Mouse (Mus musculus) midbrain, embryonic 13.5 days (tissue): ENCODE measurements around the gene Ceacam10. TPM values are rescaled to one million over a fixed set of nuclear protein-coding genes. Genes with fewer than 3 reads are reported as not detected.
"Not testable (repeated sequence)": the region's sequence is repeated elsewhere in the genome, so short reads cannot be mapped to it uniquely, and the experiment has no call there.

Experiments
- ATAC-seq: fragments of 200-750 bp; cut with Nextera tagmentation; 2 replicates; pipeline ENCODE4 v1.8.0; 2017; ENCODE audit warnings: mild to moderate bottlenecking, moderate TSS enrichment, moderate library complexity
- H3K27ac ChIP-seq: fragments of 300-500 bp; sonication (generic); 2 replicates; pipeline ENCODE4 v1.5.1; 2015; ENCODE audit warnings: inconsistent platforms, mild to moderate bottlenecking, moderate library complexity
- H3K27me3 ChIP-seq: fragments of 300-500 bp; sonication (generic); 2 replicates; pipeline ENCODE4 v1.6.1; 2015; ENCODE audit warnings: mild to moderate bottlenecking, inconsistent platforms
- H3K36me3 ChIP-seq: fragments of 300-500 bp; sonication (generic); 2 replicates; pipeline ENCODE4 v1.6.1; 2015; ENCODE audit warnings: mild to moderate bottlenecking, inconsistent platforms
- H3K4me1 ChIP-seq: fragments of 300-500 bp; sonication (generic); replicated peaks from 2 replicates; pipeline ENCODE4 v1.6.1; 2015; ENCODE audit warnings: inconsistent platforms
- H3K4me2 ChIP-seq: fragments of 300-500 bp; sonication (generic); replicated peaks from 2 replicates; pipeline ENCODE4 v1.6.1; 2015; ENCODE audit warnings: moderate library complexity, mild to moderate bottlenecking, inconsistent platforms
- H3K4me3 ChIP-seq: fragments of 300-500 bp; sonication (generic); replicated peaks from 2 replicates; pipeline ENCODE4 v1.5.1; 2015; ENCODE audit warnings: mild to moderate bottlenecking, inconsistent platforms
- H3K9ac ChIP-seq: fragments of 300-500 bp; sonication (generic); replicated peaks from 2 replicates; pipeline ENCODE4 v1.6.1; 2015; ENCODE audit warnings: mild to moderate bottlenecking, inconsistent platforms
- H3K9me3 ChIP-seq: fragments of 300-500 bp; sonication (generic); 2 replicates; pipeline ENCODE4 v1.6.1; 2016; ENCODE audit warnings: mild to moderate bottlenecking, inconsistent platforms
- WGBS: fragments of 180-500 bp; shearing (Covaris S2); methylation state at CpG from one replicate; pipeline ENCODE4 v1.1.7; 2015; 5-methylcytosine and 5-hydroxymethylcytosine counted together
- polyA plus RNA-seq: library from polyadenylated mRNA; unstranded; fragments of >200 nt; fragmentation: Nextera tagmentation; extraction: Ambion mirVana; gene quantifications from 2 replicates; pipeline ENCODE4 v1.2.1, GENCODE M21; 2015

Ceacam10 gene
- not detected in 2 replicates for polyA plus RNA-seq

- not testable (repeated sequence) for H3K4me1 ChIP-seq, H3K4me2 ChIP-seq, H3K9ac ChIP-seq, H3K27ac ChIP-seq, H3K27me3 ChIP-seq, H3K9me3 ChIP-seq, H3K4me3 ChIP-seq, H3K36me3 ChIP-seq, ATAC-seq
- 50% methylated on average over 4 of the region's 4 CpGs for WGBS
Observed at GRCm38 (mm10) chr7:24776918-24777317, at the start of gene Ceacam10. Ceacam10 (plus strand) TSS chr7:24777206.

DNA sequence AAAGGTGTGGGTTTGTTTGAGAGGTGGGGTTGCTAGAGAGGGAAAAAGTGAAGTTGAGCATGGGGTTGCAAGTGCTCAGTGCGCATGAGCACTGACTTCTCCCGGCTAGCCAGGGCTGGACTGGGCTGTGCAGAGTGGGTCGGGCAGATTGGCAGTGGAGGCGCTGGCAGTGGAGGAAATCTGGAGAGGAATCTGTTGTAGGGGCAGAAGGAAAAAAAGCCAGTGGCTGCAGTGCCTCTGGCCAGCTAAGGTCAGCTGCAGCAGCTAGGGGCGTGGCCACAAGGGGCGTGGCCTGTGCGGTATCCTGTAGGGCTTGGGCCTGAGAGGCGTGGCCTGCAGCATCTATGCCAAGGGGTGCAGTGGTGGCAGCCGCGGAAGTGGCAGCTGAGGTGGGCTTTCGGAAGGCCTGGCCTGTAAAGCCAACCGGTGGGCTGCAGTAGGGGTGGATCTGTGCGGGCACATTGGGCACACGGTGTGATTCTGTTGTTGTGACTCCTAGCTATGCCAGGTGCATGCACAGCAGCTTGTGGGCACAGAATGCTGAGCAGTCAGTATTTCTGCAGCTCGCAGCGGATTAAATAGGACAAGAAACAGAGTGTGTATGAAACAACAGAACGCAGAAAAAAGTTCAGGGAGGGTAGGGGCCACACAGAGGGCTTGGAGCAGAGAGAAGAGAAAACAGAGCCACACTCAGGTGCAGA lies 40.9 kb upstream of the Ceacam10 start:
- peak overlapping the region; percentile 18 for H3K4me3 ChIP-seq
- 14% methylated on average over 17 of the region's 17 CpGs for WGBS
- H3K4me2 ChIP-seq, result peak overlapping the region; percentile 46
- H3K9me3 ChIP-seq, result no peaks in the 10 kb centered on the region
- no peak overlapping the region for H3K27ac ChIP-seq
- H3K9ac ChIP-seq, result peak overlapping the region; percentile 23; the same call in 1 of the 2 replicates
- no peaks in the 10 kb centered on the region for H3K27me3 ChIP-seq
- H3K36me3 ChIP-seq, result no peaks in the 10 kb centered on the region
- H3K4me1 ChIP-seq, result peaks cover 8% of the 10 kb centered on the region
- peak; percentile 68; the same call in 1 of the 2 replicates for ATAC-seq

GRCm38 (mm10) chr7:24750695-24751094 lies 26.3 kb upstream of the Ceacam10 start:
- peaks cover 8% of the 10 kb centered on the region for H3K4me1 ChIP-seq
- 38% methylated on average over 4 of the region's 4 CpGs for whole genome bisulfite sequencing
- H3K27ac ChIP-seq, result no peak overlapping the region
- H3K27me3 ChIP-seq, result no peaks in the 10 kb centered on the region
- no peak overlapping the region for H3K9ac ChIP-seq
- H3K36me3 ChIP-seq, result no peaks in the 10 kb centered on the region
- no peak overlapping the region for H3K4me2 ChIP-seq
- H3K4me3 ChIP-seq, result no peak overlapping the region
- no peak for ATAC-seq
- H3K9me3 ChIP-seq, result no peaks in the 10 kb centered on the region

DNA sequence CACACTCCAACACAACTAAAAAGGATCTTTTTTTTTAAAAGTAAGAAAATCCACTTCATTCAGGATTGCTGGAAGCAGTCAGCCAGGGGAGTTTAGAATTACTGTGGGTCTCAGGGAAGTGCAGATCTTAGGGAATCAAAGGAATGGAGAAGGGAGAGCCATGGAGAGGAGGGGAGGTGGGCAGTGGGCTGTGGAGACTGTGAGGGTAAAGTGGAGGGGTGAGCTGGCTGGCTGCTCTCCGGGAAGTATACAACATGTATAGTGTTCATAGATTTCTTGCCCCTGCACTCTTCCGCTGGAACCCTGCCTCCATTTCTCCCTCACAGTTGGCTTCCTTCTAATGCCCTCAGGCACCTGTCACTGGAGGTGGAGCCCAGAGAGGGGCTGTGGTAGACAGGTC lies 25.4 kb upstream of the Ceacam10 start:
- no peaks in the 10 kb centered on the region for H3K9me3 ChIP-seq
- H3K4me1 ChIP-seq, result peaks cover 8% of the 10 kb centered on the region
- H3K4me3 ChIP-seq, result no peak overlapping the region
- H3K4me2 ChIP-seq, result no peak overlapping the region
- no peak for ATAC-seq
- no peaks in the 10 kb centered on the region for H3K36me3 ChIP-seq
- WGBS, result 74% methylated on average over 2 of the region's 2 CpGs
- H3K27ac ChIP-seq, result no peak overlapping the region
- H3K27me3 ChIP-seq, result no peaks in the 10 kb centered on the region
- no peak overlapping the region for H3K9ac ChIP-seq

DNA sequence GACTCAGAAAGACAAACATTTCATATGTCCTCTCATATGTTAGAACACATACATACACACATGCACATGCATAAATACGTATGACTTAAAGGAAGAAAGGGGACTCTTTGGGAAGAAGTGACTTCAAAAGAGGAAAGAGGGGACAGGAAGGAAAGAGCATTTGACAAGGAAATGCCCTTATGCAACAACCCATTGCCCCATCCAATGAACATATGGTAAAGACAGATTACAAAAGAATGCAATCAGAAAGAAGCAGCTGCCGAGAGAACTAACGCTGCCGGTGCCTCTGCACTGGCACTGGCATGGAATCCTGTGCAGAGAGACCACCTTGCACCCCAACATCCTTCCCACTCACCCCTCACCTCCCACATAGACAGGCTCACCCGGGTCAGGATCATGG lies 23.5 kb upstream of the Ceacam10 start:
- H3K27ac ChIP-seq, result no peak overlapping the region
- H3K4me1 ChIP-seq, result peaks cover 8% of the 10 kb centered on the region
- WGBS, result 82% methylated on average over 5 of the region's 5 CpGs
- H3K4me3 ChIP-seq, result no peak overlapping the region
- no peaks in the 10 kb centered on the region for H3K9me3 ChIP-seq
- no peak overlapping the region for H3K4me2 ChIP-seq
- no peak overlapping the region for H3K9ac ChIP-seq
- no peaks in the 10 kb centered on the region for H3K36me3 ChIP-seq
- no peak for ATAC-seq
- no peaks in the 10 kb centered on the region for H3K27me3 ChIP-seq

GRCm38 (mm10) chr7:24758520-24758919 lies 18.5 kb upstream of the Ceacam10 start:
- WGBS, result 90% methylated on average over 1 of the region's 1 CpGs
- Histone ChIP-seq H3K27me3 (no peaks in the 10 kb centered on the region), H3K36me3 (no peaks in the 10 kb centered on the region), H3K27ac (no peak overlapping the region), H3K4me3 (no peak overlapping the region), H3K9ac (no peak overlapping the region), H3K4me2 (no peak overlapping the region), H3K9me3 (no peaks in the 10 kb centered on the region), H3K4me1 (no peaks in the 10 kb centered on the region)
- ATAC-seq, result no peak

GRCm38 (mm10) chr7:24760211-24760610 lies 16.8 kb upstream of the Ceacam10 start, which contains the start of gene Cd177:
Cd177 (minus strand) TSS chr7:24760311.
- Histone ChIP-seq H3K9me3 (no peaks in the 10 kb centered on the region), H3K36me3 (no peaks in the 10 kb centered on the region), H3K27me3 (no peaks in the 10 kb centered on the region), H3K9ac (no peak within 1 kb of the TSS), H3K4me1 (no peaks in the 10 kb centered on the region), H3K27ac (no peak within 1 kb of the TSS), H3K4me2 (no peak within 1 kb of the TSS), H3K4me3 (no peak within 1 kb of the TSS)
- ATAC-seq, result no peak
- WGBS, result 78% methylated on average over 6 of the region's 6 CpGs

DNA sequence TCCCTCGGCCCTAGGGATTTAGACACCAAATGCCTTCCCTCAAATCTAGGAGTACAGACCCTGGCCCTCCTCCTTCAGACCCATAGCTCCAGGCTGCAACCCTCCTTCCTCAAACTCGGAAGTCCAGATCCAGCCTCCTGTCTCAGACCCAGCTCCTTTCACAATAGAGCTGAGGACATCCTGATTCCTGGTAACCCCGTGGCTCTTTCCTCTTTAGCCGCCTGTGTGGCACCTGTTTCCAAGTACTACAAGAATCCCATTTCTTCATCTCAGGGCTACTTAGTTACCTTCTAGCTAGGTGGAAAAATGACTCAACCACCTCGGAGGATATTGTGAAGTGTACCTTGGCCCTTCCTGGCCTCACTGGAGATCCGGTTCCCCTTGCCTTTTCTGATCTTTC lies 15.8 kb upstream of the Ceacam10 start:
- H3K27me3 ChIP-seq, result no peaks in the 10 kb centered on the region
- no peak for ATAC-seq
- no peak overlapping the region for H3K9ac ChIP-seq
- H3K4me3 ChIP-seq, result no peak overlapping the region
- no peak overlapping the region for H3K4me2 ChIP-seq
- H3K27ac ChIP-seq, result no peak overlapping the region
- H3K36me3 ChIP-seq, result no peaks in the 10 kb centered on the region
- H3K9me3 ChIP-seq, result no peaks in the 10 kb centered on the region
- H3K4me1 ChIP-seq, result no peaks in the 10 kb centered on the region
- 76% methylated on average over 6 of the region's 6 CpGs for WGBS

- H3K9ac ChIP-seq, result no peak overlapping the region
- WGBS, result 92% methylated on average over 8 of the region's 8 CpGs
- no peaks in the 10 kb centered on the region for H3K9me3 ChIP-seq
- no peak for ATAC-seq
- no peak overlapping the region for H3K4me2 ChIP-seq
- H3K27me3 ChIP-seq, result no peaks in the 10 kb centered on the region
- H3K4me3 ChIP-seq, result no peak overlapping the region
- H3K27ac ChIP-seq, result no peak overlapping the region
- H3K36me3 ChIP-seq, result no peaks in the 10 kb centered on the region
- H3K4me1 ChIP-seq, result no peaks in the 10 kb centered on the region
Observed at GRCm38 (mm10) chr7:24762574-24762973, 14.4 kb upstream of the Ceacam10 start.

DNA sequence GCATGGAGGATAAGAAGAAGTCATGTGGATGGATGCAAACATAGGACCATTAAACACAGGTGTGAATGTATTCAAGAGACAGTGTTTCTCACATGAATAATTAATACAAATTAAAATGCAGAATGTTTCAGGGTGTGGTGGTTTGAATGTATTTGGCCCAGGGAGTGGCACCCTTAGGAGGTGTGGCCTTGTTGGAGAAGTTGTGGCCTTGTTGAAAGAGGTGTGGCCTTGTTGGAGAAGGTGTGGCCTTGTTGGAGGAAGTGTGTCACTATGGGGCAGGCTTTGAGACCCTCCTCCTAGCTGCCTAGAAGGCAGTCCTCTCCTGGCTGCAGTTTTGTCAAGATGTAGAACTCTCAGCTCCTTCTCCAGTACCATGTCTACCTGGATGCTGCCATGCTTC lies 5.6 kb upstream of the Ceacam10 start:
- Histone ChIP-seq H3K36me3 (no peaks in the 10 kb centered on the region), H3K27ac (no peak overlapping the region), H3K9ac (no peak overlapping the region), H3K27me3 (no peaks in the 10 kb centered on the region), H3K4me1 (no peaks in the 10 kb centered on the region), H3K4me3 (no peak overlapping the region), H3K9me3 (no peaks in the 10 kb centered on the region), H3K4me2 (no peak overlapping the region)
- no peak for ATAC-seq

- Histone ChIP-seq H3K36me3 (no peaks in the 10 kb centered on the region), H3K4me2 (no peak overlapping the region), H3K9ac (no peak overlapping the region), H3K4me1 (no peaks in the 10 kb centered on the region), H3K27ac (no peak overlapping the region), H3K27me3 (no peaks in the 10 kb centered on the region), H3K4me3 (no peak overlapping the region), H3K9me3 (no peaks in the 10 kb centered on the region)
- 61% methylated on average over 3 of the region's 3 CpGs for WGBS
- no peak for ATAC-seq
Observed at GRCm38 (mm10) chr7:24773942-24774535, 3.0 kb upstream of the Ceacam10 start.

DNA sequence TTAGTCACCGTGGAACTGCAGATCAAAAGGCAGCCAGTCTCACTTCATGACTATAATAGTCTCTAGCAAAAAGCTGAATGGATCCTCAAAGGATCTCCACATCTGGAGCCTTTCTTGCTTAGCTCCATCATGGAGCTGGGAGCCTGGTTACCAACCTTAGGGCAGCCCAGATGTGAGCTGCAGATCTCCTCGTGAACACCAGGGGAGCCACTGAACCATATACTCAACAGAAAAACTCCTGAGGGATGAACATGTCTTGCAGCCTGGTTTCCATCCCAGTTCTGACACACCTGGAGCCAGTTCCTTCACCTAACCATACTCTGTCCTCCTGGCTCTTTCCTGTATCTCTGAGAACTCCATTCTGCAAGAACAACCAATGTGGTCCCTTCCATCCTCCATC lies 861 bp upstream of the Ceacam10 start:
- Histone ChIP-seq H3K27me3 (no peaks in the 10 kb centered on the region), H3K9ac (no peak overlapping the region), H3K36me3 (no peaks in the 10 kb centered on the region), H3K27ac (no peak overlapping the region), H3K4me1 (no peaks in the 10 kb centered on the region), H3K9me3 (no peaks in the 10 kb centered on the region), H3K4me2 (no peak overlapping the region), H3K4me3 (no peak overlapping the region)
- 74% methylated on average over 2 of the region's 2 CpGs for WGBS
- ATAC-seq, result no peak

DNA sequence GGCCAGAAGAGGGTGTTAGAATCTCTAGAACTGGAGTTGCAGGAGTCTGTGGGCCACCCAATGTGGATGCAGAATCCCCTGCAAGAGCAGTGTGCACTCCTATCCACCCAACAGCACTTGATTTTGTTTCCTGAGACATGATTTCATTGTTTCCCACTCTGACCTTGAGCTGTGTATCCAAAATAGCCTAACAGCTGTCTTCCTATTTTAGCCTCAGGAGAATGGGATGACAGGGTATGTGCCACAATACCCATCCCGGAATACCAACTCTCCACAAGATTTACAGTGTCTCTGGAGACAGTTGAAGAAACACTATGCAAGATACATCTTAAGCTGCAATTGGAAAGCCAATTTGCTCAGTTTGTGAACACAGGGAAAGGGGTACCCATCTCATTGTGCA lies 20.9 kb downstream of the Ceacam10 start:
- Histone ChIP-seq H3K4me3 (no peak overlapping the region), H3K27ac (no peak overlapping the region), H3K4me2 (no peak overlapping the region), H3K9ac (no peak overlapping the region), H3K9me3 (peaks cover 16% of the 10 kb centered on the region), H3K4me1 (no peaks in the 10 kb centered on the region), H3K36me3 (no peaks in the 10 kb centered on the region), H3K27me3 (no peaks in the 10 kb centered on the region)
- ATAC-seq, result no peak
- 95% methylated on average over 1 of the region's 1 CpGs for WGBS
